Mouse (Mus musculus): ENCODE results near the gene Gm14305. TPM values are rescaled to one million over a fixed set of nuclear protein-coding genes. Genes with fewer than 3 reads are reported as not detected.

The Gm14305 gene
- total RNA-seq (2023), result 1 to 10 TPM; 2.1 to 2.5 TPM

DNA sequence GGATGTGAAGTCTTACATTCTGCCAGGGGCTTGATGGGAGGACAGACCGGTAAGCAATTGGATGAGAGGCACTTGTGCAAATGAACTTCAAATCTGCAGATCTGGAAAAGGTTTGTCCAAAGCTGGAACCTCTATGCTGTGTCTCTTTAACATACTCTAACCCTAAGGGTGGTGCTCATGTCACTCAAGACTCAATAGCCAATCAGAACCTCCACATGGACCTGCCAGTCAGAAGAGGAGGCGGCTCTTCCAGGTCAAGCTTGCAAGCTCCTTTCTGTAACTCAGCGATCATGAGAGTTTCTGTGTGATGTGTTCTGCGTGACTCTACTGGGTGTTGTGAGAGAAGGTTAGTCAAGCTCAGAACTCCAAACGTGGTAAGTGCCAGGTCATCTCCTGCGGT, at the start of gene Gm14305:
Gene Gm14305, plus strand, starts transcription at position 278 of the 400 bp plus-strand sequence.

DNA sequence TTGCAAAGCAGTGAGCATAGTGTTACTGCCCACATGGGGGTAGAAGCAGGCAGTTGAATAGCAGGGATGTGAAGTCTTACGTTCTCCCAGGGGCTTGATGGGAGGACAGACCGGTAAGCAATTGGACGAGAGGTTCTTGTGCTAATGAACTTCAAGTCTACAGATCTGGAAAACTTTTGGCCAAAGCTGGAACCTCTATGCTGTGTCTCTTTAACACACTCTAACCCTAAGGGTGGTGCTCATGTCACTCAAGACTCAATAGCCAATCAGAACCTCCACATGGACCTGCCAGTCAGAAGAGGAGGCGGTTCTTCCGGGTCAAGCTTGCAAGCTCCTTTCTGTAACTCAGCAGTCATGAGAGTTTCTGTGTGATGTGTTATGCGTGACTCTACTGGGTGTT, 37.9 kb upstream of the Gm14305 start, which contains the start of gene Zfp973:
Gene Zfp973, plus strand, starts transcription at position 301 of the 400 bp plus-strand sequence.

Other genes with a start within 250 kb of the Gm14305 start
- not detected for gene Gm14434, start 221.5 kb upstream of the Gm14305 start, total RNA-seq (2023)
- not detected for gene Zfp967, start 187.3 kb upstream of the Gm14305 start, total RNA-seq (2023)
- 1 to 10 TPM; 2.1 to 5.1 TPM for gene Gm14308, start 72.0 kb upstream of the Gm14305 start, total RNA-seq (2023)
- 1 to 10 TPM; 2.2 to 3.9 TPM for gene Zfp973, start 37.8 kb upstream of the Gm14305 start, total RNA-seq (2023)
- under 1 TPM in 1 of 2 experiments, not detected in 1; 0.92 TPM for gene Gm14295, start 90.3 kb downstream of the Gm14305 start, total RNA-seq (2023)
- gene Gm14408, start 122.8 kb downstream of the Gm14305 start, total RNA-seq (2023), result not detected
- 1 to 10 TPM in 1 of 2 experiments, under 1 TPM in 1; 0.73 to 1.2 TPM for gene Gm14296, start 219.5 kb downstream of the Gm14305 start, total RNA-seq (2023)